Mouse (Mus musculus) CH12.LX (cell line): ENCODE results near the gene Dhx37.

Experiments
- CTCF ChIP-seq, 2 experiments: IDR thresholded peaks in 1 of 2; conservative IDR thresholded peaks in 1 of 2; 2 replicates each; pipeline ENCODE4 v1.5.1; 2011 to 2012; ENCODE audit warnings: low read depth in 2 of 2, low read length in 2 of 2, improper control_type of control experiment in 1 of 2, inconsistent platforms in 1 of 2, mild to moderate bottlenecking in 1 of 2, moderate library complexity in 1 of 2
- MXI1 ChIP-seq: IDR thresholded peaks from 2 replicates; pipeline ENCODE4 v1.6.1; 2011; ENCODE audit warnings: mild to moderate bottlenecking, low read depth, low read length, improper control_type of control experiment
- USF1 ChIP-seq: IDR thresholded peaks from 2 replicates; pipeline ENCODE4 v1.6.1; 2014; ENCODE audit warnings: low read depth, mild to moderate bottlenecking, inconsistent platforms, low read length, improper control_type of control experiment

GRCm38 (mm10) chr5:125372027-125372426, 61.9 kb downstream of the Dhx37 start:
- TF ChIP-seq CTCF (conservative IDR thresholded peaks at IDR 0.05 in 1 of 2, IDR thresholded peaks at IDR 0.05 in 1 of 2; ENCODE audit: low read depth in 2 of 2, low read length in 2 of 2) (no peak), MXI1 (no peak), USF1 (no peak)
